Mouse (Mus musculus) fat pad, adult 2 months (tissue): ENCODE measurements at regions not wholly inside any gene's neighbourhood (a gene's known extent, or its start where the extent isn't known, plus 50 kb on each side); places are given as distances from the start of the nearest gene placed in this dataset.
"Not testable (repeated sequence)": the region's sequence is repeated elsewhere in the genome, so short reads cannot be mapped to it uniquely, and the experiment has no call there.

Source experiments
- DNase-seq: peaks from one replicate; pipeline ENCODE4 v3.0.0-alpha.2; 2011; ENCODE audit warnings: low read depth, low spot score; ENCODE audit errors: extremely low read depth

GRCm38 (mm10) chr2:114723971-114724666 is 69.4 kb upstream of the Dph6 start:
- DNase-seq: no peak

- DNase-seq: no peak
These were observed 72.4 kb upstream of the Dph6 start for GRCm38 (mm10) chr2:114727197-114727596.

- DNase-seq: no peak
These were observed 80.3 kb upstream of the Dph6 start for GRCm38 (mm10) chr2:114734861-114735569.

- no peak for DNase-seq
These were observed 84.9 kb upstream of the Dph6 start for GRCm38 (mm10) chr2:114739421-114740212.

- DNase-seq: no peak
These were observed 108.5 kb upstream of the Dph6 start for GRCm38 (mm10) chr2:114763276-114763675.

- DNase-seq: not testable (repeated sequence)
These were observed 119.0 kb upstream of the Dph6 start for GRCm38 (mm10) chr2:114773723-114774122.

GRCm38 (mm10) chr2:114774278-114774677 is 119.5 kb upstream of the Dph6 start:
- DNase-seq: no peak

- DNase-seq: no peak
These were observed 120.8 kb upstream of the Dph6 start for GRCm38 (mm10) chr2:114775532-114775931.

GRCm38 (mm10) chr2:114776176-114776575 is 121.4 kb upstream of the Dph6 start:
- DNase-seq: no peak

- DNase-seq: no peak
These were observed 127.7 kb upstream of the Dph6 start for GRCm38 (mm10) chr2:114782450-114782849.

- DNase-seq: no peak
These were observed 129.4 kb upstream of the Dph6 start for GRCm38 (mm10) chr2:114784191-114784590.

GRCm38 (mm10) chr2:114788251-114788650 is 133.5 kb upstream of the Dph6 start:
- no peak for DNase-seq

- DNase-seq: no peak
These were observed 142.0 kb upstream of the Dph6 start for GRCm38 (mm10) chr2:114796630-114797290.

- DNase-seq: no peak
These were observed 142.5 kb upstream of the Dph6 start for GRCm38 (mm10) chr2:114797291-114797650.

- DNase-seq: no peak
These were observed 148.5 kb upstream of the Dph6 start for GRCm38 (mm10) chr2:114803241-114803640.

- DNase-seq: no peak
These were observed 149.2 kb upstream of the Dph6 start for GRCm38 (mm10) chr2:114803928-114804327.

GRCm38 (mm10) chr2:114805436-114806047 is 150.8 kb upstream of the Dph6 start:
- no peak for DNase-seq

- DNase-seq: no peak
These were observed 153.3 kb upstream of the Dph6 start for GRCm38 (mm10) chr2:114808046-114808445.

GRCm38 (mm10) chr2:114812141-114812902 is 157.6 kb upstream of the Dph6 start:
- no peak for DNase-seq

GRCm38 (mm10) chr2:114812903-114813290 is 158.1 kb upstream of the Dph6 start:
- DNase-seq: no peak
